Comparison of ENCODE assay signal across 25 mouse cellular contexts in the genomic region with DNA sequence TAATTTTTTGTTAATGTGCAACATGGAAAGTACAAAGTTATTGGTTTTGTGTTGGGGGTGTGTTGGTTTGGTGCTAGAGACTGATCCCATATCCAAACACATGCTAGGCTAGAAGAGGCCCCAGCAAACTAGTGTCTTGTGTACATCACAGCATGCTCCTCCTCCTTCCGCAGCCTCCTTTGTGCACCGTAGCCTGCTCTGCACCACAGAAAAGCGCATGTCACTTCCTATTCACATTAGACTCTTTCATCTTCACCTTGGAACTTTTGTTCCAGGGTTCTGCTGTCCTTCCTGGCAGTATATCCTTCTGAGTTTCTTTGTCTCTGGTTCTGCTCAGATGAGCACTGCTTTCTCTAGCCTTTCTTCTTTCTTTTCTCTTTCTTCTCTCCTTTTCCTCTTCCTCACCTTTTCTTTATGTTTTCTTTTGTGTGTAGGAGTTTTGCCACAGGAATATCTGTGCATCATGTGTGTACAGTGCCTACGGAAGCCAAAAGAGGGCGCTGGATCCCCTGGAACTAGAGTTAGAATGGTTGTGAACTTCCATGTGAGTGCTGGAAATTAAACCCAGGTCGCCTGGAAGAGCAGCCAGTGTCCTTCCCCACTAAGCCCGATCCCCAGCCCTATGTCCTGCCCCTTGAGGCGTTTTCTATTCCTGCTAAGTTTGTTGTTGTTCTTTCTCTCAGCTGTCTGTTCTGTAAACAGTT.
DNase-seq lines count a peak whose midpoint lies in the region; ATAC-seq and TF ChIP-seq lines count a peak whose summit lies in the region.
"Had no signal": no experiment of that assay in that cellular context is flagged by ENCODE, and none has a peak within 500 bp of the region (broad histone marks: within the 10 kb centered on the region; RNA-seq: fewer than 3 reads in every experiment).

No protein-coding gene starts in this region.

- H3K27me3 ChIP-seq in heart, adult 2 months (ENCODE audit: control insufficient read depth, insufficient read depth, low read length): no peaks in the 10 kb centered on the region
- H3K27me3 ChIP-seq in midbrain, embryonic 13.5 days: no peaks in the 10 kb centered on the region
- no peaks in the 10 kb centered on the region for H3K27me3 ChIP-seq in midbrain, embryonic 10.5 days (ENCODE audit: low read depth, poor library complexity, severe bottlenecking)
- no peaks in the 10 kb centered on the region for H3K27me3 ChIP-seq in hindbrain, embryonic 14.5 days (ENCODE audit: control insufficient read depth, insufficient read depth, low read length)
- H3K27me3 ChIP-seq: CH12.LX; embryonic facial prominence, embryonic 13.5 days; hindbrain, embryonic 15.5 days; limb, embryonic 15.5 days; megakaryocyte, embryonic 14.5 days; neural tube, embryonic 13.5 days had no signal

- TF ChIP-seq EP300 in heart, adult 2 months (IDR thresholded peaks at IDR 0.05; ENCODE audit: insufficient read depth, low read depth, low read length): no peak

- no peak overlapping the region for H3K4me2 ChIP-seq in midbrain, embryonic 13.5 days (replicated peaks)
- no peak overlapping the region for H3K4me2 ChIP-seq in hindbrain, embryonic 14.5 days (replicated peaks)
- H3K4me2 ChIP-seq: embryonic facial prominence, embryonic 13.5 days; hindbrain, embryonic 15.5 days; limb, embryonic 15.5 days; neural tube, embryonic 13.5 days had no signal

- no peak overlapping the region for H3K9ac ChIP-seq in heart, adult 2 months (ENCODE audit: low read depth, low read length)
- H3K9ac ChIP-seq in midbrain, embryonic 13.5 days (replicated peaks): no peak overlapping the region
- H3K9ac ChIP-seq in ES-E14 (ENCODE audit: insufficient read depth, low read depth, low read length, poor library complexity, severe bottlenecking): no peak overlapping the region
- no peak overlapping the region for H3K9ac ChIP-seq in hindbrain, embryonic 14.5 days
- H3K9ac ChIP-seq: embryonic facial prominence, embryonic 13.5 days; hindbrain, embryonic 15.5 days; limb, embryonic 15.5 days; neural tube, embryonic 13.5 days had no signal

- intact Hi-C loops in heart, adult 2 months (cut with DNase I): no loop called here
- intact Hi-C loops in left cerebral cortex, postnatal 36 days (cut with DNase I): no loop called here

- TF ChIP-seq POLR2A in heart, adult 2 months (IDR thresholded peaks at IDR 0.05; ENCODE audit: insufficient read depth, low read depth, low read length): no peak

- no peak overlapping the region for H3K27ac ChIP-seq in heart, adult 2 months
- peak overlapping the region; percentile 39; the same call in 1 of the 2 replicates for H3K27ac ChIP-seq in midbrain, embryonic 13.5 days
- no peak overlapping the region for H3K27ac ChIP-seq in midbrain, embryonic 10.5 days (replicated peaks)
- H3K27ac ChIP-seq in ES-E14 (ENCODE audit: insufficient read depth, low read depth, low read length, poor library complexity, severe bottlenecking): no peak overlapping the region
- 0 out of 2 replicates have a peak overlapping the region, but pooled peaks have one; percentile 47 for H3K27ac ChIP-seq in hindbrain, embryonic 14.5 days
- H3K27ac ChIP-seq: embryonic facial prominence, embryonic 13.5 days; heart, embryonic 10.5 days; hindbrain, embryonic 15.5 days; kidney, postnatal 0 days; limb, embryonic 15.5 days; neural tube, embryonic 13.5 days had no signal

- TF ChIP-seq CTCF in heart, adult 2 months (IDR thresholded peaks at IDR 0.05): 0 out of 2 replicates have a peak, but pooled peaks have one; percentile 17

- ATAC-seq in midbrain, embryonic 13.5 days: no peak
- ATAC-seq in hindbrain, embryonic 14.5 days (ENCODE audit: low FRiP score): no peak
- ATAC-seq: forebrain, embryonic 16.5 days had no signal

- no peaks in the 10 kb centered on the region for H3K79me2 ChIP-seq in heart, adult 2 months (replicated peaks; ENCODE audit: control insufficient read depth, insufficient read depth, low read length)

- no peaks in the 10 kb centered on the region for H3K4me1 ChIP-seq in heart, adult 2 months (ENCODE audit: control insufficient read depth, insufficient read depth, low read length)
- H3K4me1 ChIP-seq in midbrain, embryonic 13.5 days (replicated peaks): peaks cover 7% of the 10 kb centered on the region; the same call in 1 of the 2 replicates
- H3K4me1 ChIP-seq in midbrain, embryonic 10.5 days: peaks cover 2% of the 10 kb centered on the region; the same call in 1 of the 2 replicates
- no peaks in the 10 kb centered on the region for H3K4me1 ChIP-seq in ES-E14 (ENCODE audit: control insufficient read depth in 2 of 2, insufficient read depth in 2 of 2, low read length in 2 of 2, poor library complexity in 1 of 2)
- H3K4me1 ChIP-seq in hindbrain, embryonic 14.5 days (replicated peaks; ENCODE audit: control insufficient read depth, insufficient read depth, low read length): 0 out of 2 replicates have a peak, but pooled peaks cover 3% of the 10 kb centered on the region
- H3K4me1 ChIP-seq: embryonic facial prominence, embryonic 13.5 days; heart, embryonic 10.5 days; limb, embryonic 15.5 days had no signal

- WGBS in heart, adult 2 months: 88% methylated on average over 8 of the region's 8 CpGs
- WGBS in midbrain, embryonic 13.5 days: 80% methylated on average over 8 of the region's 8 CpGs
- 85% methylated on average over 8 of the region's 8 CpGs for WGBS in midbrain, embryonic 10.5 days
- 73% methylated on average over 8 of the region's 8 CpGs for WGBS in hindbrain, embryonic 14.5 days

- H3K4me3 ChIP-seq in heart, adult 2 months: no peak overlapping the region
- no peak overlapping the region for H3K4me3 ChIP-seq in midbrain, embryonic 13.5 days (replicated peaks)
- no peak overlapping the region for H3K4me3 ChIP-seq in midbrain, embryonic 10.5 days
- no peak overlapping the region for H3K4me3 ChIP-seq in ES-E14 (ENCODE audit: insufficient read depth in 1 of 2, low read depth in 1 of 2, low read length in 2 of 2, poor library complexity in 1 of 2, severe bottlenecking in 1 of 2)
- no peak overlapping the region for H3K4me3 ChIP-seq in hindbrain, embryonic 14.5 days (replicated peaks; ENCODE audit: low read length)
- H3K4me3 ChIP-seq: embryonic facial prominence, embryonic 13.5 days; heart, embryonic 10.5 days; hindbrain, embryonic 15.5 days; limb, embryonic 15.5 days; megakaryocyte, embryonic 14.5 days; neural tube, embryonic 13.5 days had no signal

- peaks cover 3% of the 10 kb centered on the region for H3K36me3 ChIP-seq in heart, adult 2 months (ENCODE audit: control insufficient read depth, insufficient read depth, low read length)
- peaks cover 62% of the 10 kb centered on the region for H3K36me3 ChIP-seq in midbrain, embryonic 13.5 days
- peaks cover 93% of the 10 kb centered on the region for H3K36me3 ChIP-seq in midbrain, embryonic 10.5 days
- H3K36me3 ChIP-seq in ES-E14 (ENCODE audit: control insufficient read depth, insufficient read depth, low read length, poor library complexity, severe bottlenecking): peaks cover 5% of the 10 kb centered on the region; the same call in 1 of the 2 replicates
- H3K36me3 ChIP-seq in hindbrain, embryonic 14.5 days (replicated peaks; ENCODE audit: control insufficient read depth, insufficient read depth): peaks cover 70% of the 10 kb centered on the region

- H3K9me3 ChIP-seq in midbrain, embryonic 13.5 days: no peaks in the 10 kb centered on the region
- no peaks in the 10 kb centered on the region for H3K9me3 ChIP-seq in midbrain, embryonic 10.5 days (replicated peaks)
- no peaks in the 10 kb centered on the region for H3K9me3 ChIP-seq in ES-E14 (ENCODE audit: control insufficient read depth, insufficient read depth, low read depth, low read length)
- no peaks in the 10 kb centered on the region for H3K9me3 ChIP-seq in hindbrain, embryonic 14.5 days (ENCODE audit: control insufficient read depth, low read length)
- H3K9me3 ChIP-seq: embryonic facial prominence, embryonic 13.5 days; heart, embryonic 10.5 days; hindbrain, embryonic 15.5 days; limb, embryonic 15.5 days; megakaryocyte, embryonic 14.5 days; neural tube, embryonic 13.5 days had no signal

- no peak for DNase-seq in heart, adult 2 months
- DNase-seq in heart, adult 9 months (ENCODE audit: low spot score in 2 of 2): no peak
- no peak for DNase-seq in midbrain, embryonic 10.5 days (ENCODE audit: low spot score)
- DNase-seq in ES-E14 (ENCODE audit: low read depth, low spot score): peak; percentile 38
- DNase-seq in hindbrain, embryonic 14.5 days (ENCODE audit: low spot score): no peak
- no peak for DNase-seq in left cerebral cortex, postnatal 36 days (ENCODE audit: low spot score in 2 of 2)
- no peak for DNase-seq in frontal cortex, postnatal 10 days (ENCODE audit: low spot score in 2 of 2)
- DNase-seq: adrenal gland, postnatal 36 days; cerebellum, adult 11-12 months; cerebellum, postnatal 14 days; gastrocnemius, postnatal 10 days; kidney, adult 18-20 months; lung, postnatal 14 days; spleen, adult 18-20 months; thymus, adult 2 months had no signal

- in situ Hi-C loops in ES-E14 (cut with MboI; ENCODE audit: low sequenced_read_pairs in 2 of 2, unreplicated experiment in 2 of 2): no loop called here

TF ChIP-seq in ES-E14, 5 proteins besides CTCF, POLR2A, EP300 and RAD21:
- no peak for TF ChIP-seq ZC3H11A (IDR thresholded peaks at IDR 0.05; ENCODE audit: borderline replicate concordance, low read depth, low read length)
- no peak for TF ChIP-seq CHD2 (IDR thresholded peaks at IDR 0.05; ENCODE audit: low read depth, low read length)
TF ChIP-seq in ES-E14: peak in this region for 0.

Comparison
In these comparisons a context has a peak if more than half of its experiments do, and no peak if none do; other contexts are left out.
1. H3K27ac ChIP-seq: peak in midbrain, embryonic 13.5 days (single experiment) and hindbrain, embryonic 14.5 days (single experiment); none in heart, adult 2 months (single experiment), midbrain, embryonic 10.5 days (single experiment) and ES-E14 (single experiment).